Mouse (Mus musculus): ENCODE results near the gene Atxn7l1.

DNA sequence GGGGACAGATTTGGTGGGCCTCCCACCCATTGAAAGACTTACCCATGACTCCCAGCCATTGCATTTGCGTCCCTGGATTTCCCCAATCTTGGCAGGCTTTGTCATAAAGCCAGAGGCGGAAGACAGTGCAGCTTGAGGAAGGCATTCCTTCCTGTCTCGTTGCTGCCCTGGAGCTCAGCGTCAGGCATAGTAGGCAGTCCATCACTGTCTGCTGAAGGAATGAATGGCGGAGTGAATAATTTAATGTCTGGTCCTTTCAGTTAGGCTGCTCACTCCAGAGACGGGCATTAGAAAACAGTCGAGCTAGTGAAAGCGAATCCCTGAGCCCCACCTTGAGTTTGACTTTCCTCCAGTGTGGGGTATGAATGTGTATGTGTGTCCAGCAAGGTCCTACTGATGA, 99.4 kb downstream of the Atxn7l1 start:
- TF ChIP-seq CHD2 (IDR thresholded peaks at IDR 0.05; ENCODE audit: low read depth, low read length) (no peak), HCFC1 (IDR thresholded peaks at IDR 0.05; ENCODE audit: borderline replicate concordance, insufficient read depth, low read length) (no peak), MAFK (IDR thresholded peaks at IDR 0.05; ENCODE audit: insufficient read depth, low read depth, low read length) (no peak), ZNF384 (IDR thresholded peaks at IDR 0.05; ENCODE audit: low read depth, low read length) (no peak), ZC3H11A (IDR thresholded peaks at IDR 0.05; ENCODE audit: borderline replicate concordance, low read depth, low read length) (no peak)
